Mouse (Mus musculus): Measurements from ENCODE around the gene Sh3gl1. TPM values are rescaled to one million over a fixed set of nuclear protein-coding genes. Genes with fewer than 3 reads are reported as not detected.

Sh3gl1 gene
- polyA plus RNA-seq, 1 experiment from 2014 or later: 112 TPM

DNA sequence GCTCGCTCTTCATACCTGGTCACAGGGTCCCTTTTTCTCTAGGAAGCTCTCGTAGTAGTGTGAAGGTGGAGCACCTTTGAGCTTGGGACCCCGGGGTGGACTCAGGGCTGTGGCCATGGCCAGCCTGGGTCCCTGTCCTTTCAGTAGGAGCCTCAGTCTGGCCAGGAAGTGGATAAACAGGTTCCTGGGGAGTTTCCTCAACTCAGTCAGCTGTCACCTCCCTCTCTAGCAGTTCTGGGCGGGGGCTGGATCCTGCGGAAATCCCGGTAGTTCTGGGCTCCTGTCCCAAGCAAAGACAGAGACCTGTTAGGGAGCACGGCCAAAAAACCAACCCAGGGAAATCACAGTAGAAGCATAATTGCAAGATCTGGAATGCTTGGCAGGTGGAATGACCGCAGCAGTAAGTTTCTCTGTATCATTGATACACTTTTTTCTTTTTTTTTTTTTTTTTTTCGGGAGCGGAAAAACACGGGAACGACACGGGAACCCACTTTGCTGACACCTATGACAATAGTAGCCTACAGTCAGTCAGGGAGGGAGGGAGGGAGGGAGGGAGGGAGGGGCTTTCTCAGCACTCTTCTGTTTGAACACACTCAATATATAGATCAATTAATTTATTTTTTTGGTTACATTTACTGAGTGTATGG, 30.9 kb downstream of the Sh3gl1 start, which contains the start of the genes Stap2 and Mpnd:
Gene Stap2 (minus strand): TSS at position 170 of the 647 bp plus-strand sequence.
Gene Mpnd (plus strand): TSS at position 297 of the 647 bp plus-strand sequence.
- DNase-seq (ENCODE audit: low spot score) (peak; percentile 87), ATAC-seq (ENCODE audit: low FRiP score) (no peak)
- H3K27me3 ChIP-seq (ENCODE audit: control insufficient read depth, insufficient read depth, low read length): 0 out of 2 replicates have a peak, but pooled peaks cover 2% of the 10 kb centered on the region
- H3K9me3 ChIP-seq (ENCODE audit: control insufficient read depth, low read length): no peaks in the 10 kb centered on the region
- WGBS: 53% methylated on average over 13 of the region's 13 CpGs
- peaks cover 6% of the 10 kb centered on the region; the same call in 1 of the 2 replicates for H3K4me1 ChIP-seq (replicated peaks; ENCODE audit: control insufficient read depth, insufficient read depth, low read length)
- no peaks in the 10 kb centered on the region for H3K36me3 ChIP-seq (ENCODE audit: control insufficient read depth, insufficient read depth, low read length)
- H3K27ac ChIP-seq (ENCODE audit: low read depth, low read length): no peak within 1 kb of the TSS
- no peak within 1 kb of the TSS for H3K9ac ChIP-seq (ENCODE audit: low read depth, low read length)
- H3K4me3 ChIP-seq (ENCODE audit: low read depth, low read length): no peak within 1 kb of the TSS
- no peak within 1 kb of the TSS for H3K4me2 ChIP-seq (replicated peaks; ENCODE audit: low read depth, low read length)

DNA sequence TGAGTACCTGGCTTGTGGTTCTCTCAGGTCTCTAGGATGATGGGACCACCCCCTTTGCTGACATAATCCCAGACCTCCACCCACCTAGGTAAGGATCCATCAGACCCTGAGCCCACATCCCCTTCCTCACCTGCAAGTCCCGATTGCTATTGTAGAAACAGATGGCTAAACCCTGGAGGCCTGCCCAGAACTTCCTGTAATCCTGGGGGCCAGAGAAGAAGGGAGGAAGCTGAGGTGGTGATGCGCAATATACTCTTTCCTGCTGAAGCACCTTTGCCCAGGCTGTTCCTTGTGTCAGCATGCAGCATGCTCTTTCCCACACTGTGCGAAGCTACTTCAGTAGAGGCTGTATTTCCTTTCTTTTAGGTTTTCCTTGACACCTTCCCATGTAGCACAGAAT, 33.4 kb downstream of the Sh3gl1 start:
- ATAC-seq (ENCODE audit: low FRiP score): no peak
- no peak for DNase-seq (ENCODE audit: low spot score)
- H3K27ac ChIP-seq (ENCODE audit: low read depth, low read length): no peak overlapping the region
- H3K4me3 ChIP-seq (ENCODE audit: low read depth, low read length): no peak overlapping the region
- no peak overlapping the region for H3K4me2 ChIP-seq (replicated peaks; ENCODE audit: low read depth, low read length)
- H3K27me3 ChIP-seq (ENCODE audit: control insufficient read depth, insufficient read depth, low read length): 0 out of 2 replicates have a peak, but pooled peaks cover 2% of the 10 kb centered on the region
- H3K4me1 ChIP-seq (replicated peaks; ENCODE audit: control insufficient read depth, insufficient read depth, low read length): no peaks in the 10 kb centered on the region
- 87% methylated on average over 3 of the region's 3 CpGs for WGBS
- H3K9ac ChIP-seq (ENCODE audit: low read depth, low read length): no peak overlapping the region
- no peaks in the 10 kb centered on the region for H3K36me3 ChIP-seq (ENCODE audit: control insufficient read depth, insufficient read depth, low read length)
- no peaks in the 10 kb centered on the region for H3K9me3 ChIP-seq (ENCODE audit: control insufficient read depth, low read length)

GRCm38 (mm10) chr17:55999794-56000499, 36.5 kb downstream of the Sh3gl1 start:
- WGBS: 6% methylated on average over 30 of the region's 30 CpGs
- H3K4me1 ChIP-seq (replicated peaks; ENCODE audit: control insufficient read depth, insufficient read depth, low read length): no peaks in the 10 kb centered on the region
- H3K36me3 ChIP-seq (ENCODE audit: control insufficient read depth, insufficient read depth, low read length): no peaks in the 10 kb centered on the region
- no peak for DNase-seq (ENCODE audit: low spot score)
- H3K9me3 ChIP-seq (ENCODE audit: control insufficient read depth, low read length): no peaks in the 10 kb centered on the region
- H3K4me2 ChIP-seq (replicated peaks; ENCODE audit: low read depth, low read length): no peak overlapping the region; the same call in 1 of the 2 replicates
- H3K4me3 ChIP-seq (ENCODE audit: low read depth, low read length): no peak overlapping the region; the same call in 1 of the 2 replicates
- H3K27ac ChIP-seq (ENCODE audit: low read depth, low read length): no peak overlapping the region
- 0 out of 2 replicates have a peak, but pooled peaks cover 2% of the 10 kb centered on the region for H3K27me3 ChIP-seq (ENCODE audit: control insufficient read depth, insufficient read depth, low read length)
- H3K9ac ChIP-seq (ENCODE audit: low read depth, low read length): no peak overlapping the region
- peak; percentile 31 for ATAC-seq (ENCODE audit: low FRiP score)

DNA sequence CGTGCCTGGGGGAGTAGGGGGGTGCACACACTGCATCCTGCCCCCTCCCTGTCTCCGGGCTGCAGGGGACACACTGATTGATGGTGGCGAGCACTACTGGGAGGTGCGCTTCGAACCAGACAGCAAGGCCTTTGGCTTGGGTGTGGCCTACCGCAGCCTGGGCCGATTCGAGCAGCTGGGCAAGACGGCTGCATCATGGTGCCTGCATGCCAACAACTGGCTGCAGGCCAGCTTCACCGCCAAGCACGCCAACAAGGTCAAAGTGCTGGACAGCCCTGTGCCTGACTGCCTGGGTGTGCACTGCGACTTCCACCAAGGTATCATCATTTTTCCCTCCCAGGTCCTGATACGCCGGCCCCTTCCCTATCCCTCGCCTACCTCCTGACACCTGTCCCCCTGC, 40.4 kb downstream of the Sh3gl1 start:
- Histone ChIP-seq H3K4me2 (replicated peaks; ENCODE audit: low read depth, low read length) (no peak overlapping the region), H3K9me3 (ENCODE audit: control insufficient read depth, low read length) (no peaks in the 10 kb centered on the region), H3K27ac (ENCODE audit: low read depth, low read length) (no peak overlapping the region), H3K4me3 (ENCODE audit: low read depth, low read length) (no peak overlapping the region), H3K36me3 (ENCODE audit: control insufficient read depth, insufficient read depth, low read length) (no peaks in the 10 kb centered on the region), H3K27me3 (ENCODE audit: control insufficient read depth, insufficient read depth, low read length) (0 out of 2 replicates have a peak, but pooled peaks cover under 1% of the 10 kb centered on the region), H3K9ac (ENCODE audit: low read depth, low read length) (no peak overlapping the region), H3K4me1 (replicated peaks; ENCODE audit: control insufficient read depth, insufficient read depth, low read length) (no peaks in the 10 kb centered on the region)
- 82% methylated on average over 15 of the region's 15 CpGs for WGBS
- no peak for DNase-seq (ENCODE audit: low spot score)
- no peak for ATAC-seq (ENCODE audit: low FRiP score)

GRCm38 (mm10) chr17:55990278-55990898, 46.0 kb downstream of the Sh3gl1 start:
- ATAC-seq (ENCODE audit: low FRiP score) (no peak), DNase-seq (ENCODE audit: low spot score) (no peak)
- H3K4me2 ChIP-seq (replicated peaks; ENCODE audit: low read depth, low read length): no peak overlapping the region
- no peak overlapping the region for H3K9ac ChIP-seq (ENCODE audit: low read depth, low read length)
- peaks cover 3% of the 10 kb centered on the region; the same call in 1 of the 2 replicates for H3K4me1 ChIP-seq (replicated peaks; ENCODE audit: control insufficient read depth, insufficient read depth, low read length)
- H3K9me3 ChIP-seq (ENCODE audit: control insufficient read depth, low read length): no peaks in the 10 kb centered on the region
- H3K36me3 ChIP-seq (ENCODE audit: control insufficient read depth, insufficient read depth, low read length): no peaks in the 10 kb centered on the region
- no peak overlapping the region for H3K27ac ChIP-seq (ENCODE audit: low read depth, low read length)
- WGBS: 84% methylated on average over 8 of the region's 8 CpGs
- no peaks in the 10 kb centered on the region for H3K27me3 ChIP-seq (ENCODE audit: control insufficient read depth, insufficient read depth, low read length)
- H3K4me3 ChIP-seq (ENCODE audit: low read depth, low read length): no peak overlapping the region

DNA sequence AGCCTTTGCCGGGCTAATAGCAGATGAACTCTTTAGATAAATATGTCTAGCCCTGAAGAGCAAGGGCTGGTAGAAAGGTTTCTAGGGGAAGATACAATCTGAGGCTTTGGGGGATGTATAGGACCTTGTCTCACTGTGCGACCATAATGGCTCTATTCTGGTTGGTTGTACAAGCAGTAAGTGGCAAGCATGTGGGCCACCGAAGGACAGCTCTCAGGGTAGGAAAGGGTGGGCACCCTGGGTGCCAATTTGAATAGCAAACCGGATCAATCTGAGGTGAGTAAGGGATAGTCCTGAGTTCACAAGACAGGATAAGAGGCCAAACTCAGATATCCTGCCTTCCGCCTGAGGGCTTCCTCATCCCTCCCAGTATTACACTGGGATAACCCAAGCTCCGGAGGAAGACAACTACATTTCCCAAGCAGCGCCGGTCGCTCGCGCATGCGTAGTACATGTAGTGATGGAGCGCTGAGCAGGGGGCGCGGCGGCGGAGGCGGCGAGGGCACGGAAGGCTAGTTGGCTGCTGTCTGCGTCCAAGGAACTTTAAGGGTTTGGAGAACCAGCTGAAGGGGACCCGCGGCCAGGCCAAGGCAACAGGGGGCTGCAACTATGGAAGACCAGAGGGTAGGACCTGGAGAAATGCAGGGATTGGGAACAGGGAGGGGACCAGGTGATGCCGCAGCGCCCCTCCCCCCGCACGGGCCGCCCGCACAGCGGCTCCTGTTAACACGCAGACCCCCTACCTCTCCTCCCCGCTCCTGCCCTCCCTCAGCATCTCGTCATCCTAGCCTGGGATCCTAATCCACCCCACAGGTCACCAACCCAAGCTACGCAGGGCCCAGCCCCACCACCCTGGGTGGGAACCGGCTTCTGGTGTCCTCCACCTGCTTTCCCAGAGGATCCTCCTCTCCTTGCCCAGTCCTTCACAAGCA, 50.1 kb downstream of the Sh3gl1 start, which contains the start of gene Fsd1:
Gene Fsd1 (plus strand): TSS at position 480 of the 932 bp plus-strand sequence.
- H3K4me3 ChIP-seq (ENCODE audit: low read depth, low read length): peak within 1 kb of the TSS; percentile 80
- H3K27me3 ChIP-seq (ENCODE audit: control insufficient read depth, insufficient read depth, low read length): no peaks in the 10 kb centered on the region
- peak within 1 kb of the TSS; percentile 74 for H3K9ac ChIP-seq (ENCODE audit: low read depth, low read length)
- no peaks in the 10 kb centered on the region for H3K36me3 ChIP-seq (ENCODE audit: control insufficient read depth, insufficient read depth, low read length)
- DNase-seq (ENCODE audit: low spot score): peak; percentile 87
- WGBS: 14% methylated on average over 28 of the region's 35 CpGs
- ATAC-seq (ENCODE audit: low FRiP score): peak; percentile 90
- no peaks in the 10 kb centered on the region for H3K9me3 ChIP-seq (ENCODE audit: control insufficient read depth, low read length)
- no peak within 1 kb of the TSS for H3K27ac ChIP-seq (ENCODE audit: low read depth, low read length)
- H3K4me1 ChIP-seq (replicated peaks; ENCODE audit: control insufficient read depth, insufficient read depth, low read length): peaks cover 3% of the 10 kb centered on the region; the same call in 1 of the 2 replicates
- peak within 1 kb of the TSS; percentile 86 for H3K4me2 ChIP-seq (replicated peaks; ENCODE audit: low read depth, low read length)

DNA sequence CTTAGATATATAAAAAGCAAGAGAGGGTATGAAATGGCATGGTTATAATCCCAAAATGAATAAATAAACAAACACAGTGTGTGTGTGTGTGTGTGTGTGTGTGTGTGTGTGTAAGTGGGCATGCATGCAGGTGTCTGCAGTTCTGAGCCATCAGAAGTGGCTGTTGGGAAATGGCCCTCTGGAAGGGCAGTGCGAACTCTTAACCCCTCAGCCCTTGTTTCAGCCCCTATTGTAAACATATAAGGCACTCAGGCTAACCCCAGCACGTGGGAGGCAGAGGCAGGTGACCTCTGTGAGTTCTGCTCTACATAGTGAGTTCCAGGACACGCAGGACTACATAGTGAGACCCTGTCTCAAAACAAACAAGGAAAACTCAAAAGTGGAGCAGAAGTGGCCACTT, 59.1 kb downstream of the Sh3gl1 start:
- no peak for ATAC-seq (ENCODE audit: low FRiP score)
- Histone ChIP-seq H3K4me1 (replicated peaks; ENCODE audit: control insufficient read depth, insufficient read depth, low read length) (peaks cover 4% of the 10 kb centered on the region), H3K27me3 (ENCODE audit: control insufficient read depth, insufficient read depth, low read length) (no peaks in the 10 kb centered on the region), H3K27ac (ENCODE audit: low read depth, low read length) (no peak overlapping the region), H3K9me3 (ENCODE audit: control insufficient read depth, low read length) (no peaks in the 10 kb centered on the region), H3K36me3 (ENCODE audit: control insufficient read depth, insufficient read depth, low read length) (0 out of 2 replicates have a peak, but pooled peaks cover 2% of the 10 kb centered on the region), H3K4me3 (ENCODE audit: low read depth, low read length) (no peak overlapping the region), H3K4me2 (replicated peaks; ENCODE audit: low read depth, low read length) (no peak overlapping the region), H3K9ac (ENCODE audit: low read depth, low read length) (0 out of 2 replicates have a peak overlapping the region, but pooled peaks have one; percentile 24)
- DNase-seq (ENCODE audit: low spot score): no peak
- WGBS: 41% methylated on average over 3 of the region's 3 CpGs
